Mouse (Mus musculus) testis, adult 2 months (tissue): Measurements from ENCODE around the gene Ift122.

Experiments
- CTCF ChIP-seq: fragments of 200-500 bp; IDR thresholded peaks from 2 replicates; pipeline ENCODE4 v1.5.1; 2012; ENCODE audit warnings: low read depth, mild to moderate bottlenecking, inconsistent platforms, low read length, moderate library complexity; ENCODE audit not compliant: control insufficient read depth, insufficient read depth, insufficient replicate concordance
- POLR2A ChIP-seq: fragments of 200-500 bp; IDR thresholded peaks from 2 replicates; pipeline ENCODE4 v1.6.1; 2012; ENCODE audit warnings: low read depth, mild to moderate bottlenecking, inconsistent platforms, low read length, moderate library complexity; ENCODE audit not compliant: control insufficient read depth

DNA sequence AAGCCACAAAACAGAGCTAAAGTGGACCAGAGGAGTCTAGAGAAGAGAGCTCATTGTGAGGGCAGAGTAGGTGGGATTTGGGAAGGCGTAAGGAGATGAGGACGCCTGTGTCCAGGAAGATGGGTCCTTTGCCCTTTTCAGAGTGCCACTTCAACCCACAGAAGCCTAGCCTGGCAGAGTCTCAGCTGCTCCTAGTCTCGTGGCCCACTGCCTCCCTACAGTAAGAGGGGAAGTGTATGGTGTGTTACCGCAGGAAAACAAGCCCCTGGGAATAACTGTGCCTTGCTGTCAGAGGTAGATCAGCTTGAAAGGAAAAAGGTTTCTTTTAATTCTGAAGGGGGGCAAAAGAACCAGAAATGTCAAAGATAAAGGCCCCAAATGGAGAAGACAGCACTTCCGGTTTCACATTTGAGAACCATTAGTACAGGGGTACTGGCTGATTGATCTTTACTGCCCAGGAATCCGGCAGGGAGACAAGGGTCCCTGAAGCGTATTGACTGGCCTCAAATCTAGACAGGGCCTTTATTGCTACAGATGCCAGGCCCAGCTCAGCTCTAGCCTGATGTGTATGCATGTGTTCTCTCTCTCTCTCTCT lies 44.8 kb downstream of the Ift122 start:
- TF ChIP-seq CTCF: no peak
- TF ChIP-seq POLR2A: no peak
